Mouse (Mus musculus) frontal cortex, postnatal 10 days (tissue): ENCODE results near the gene Fcgr2b.
"Not testable (repeated sequence)": the region's sequence is repeated elsewhere in the genome, so short reads cannot be mapped to it uniquely, and the experiment has no call there.

Experiments used
- DNase-seq, 2 experiments: peaks; one replicate each; pipeline ENCODE4 v3.0.0; 2022; ENCODE audit warnings: low spot score in 2 of 2, mixed read lengths in 1 of 2

Gene Fcgr2b

DNA sequence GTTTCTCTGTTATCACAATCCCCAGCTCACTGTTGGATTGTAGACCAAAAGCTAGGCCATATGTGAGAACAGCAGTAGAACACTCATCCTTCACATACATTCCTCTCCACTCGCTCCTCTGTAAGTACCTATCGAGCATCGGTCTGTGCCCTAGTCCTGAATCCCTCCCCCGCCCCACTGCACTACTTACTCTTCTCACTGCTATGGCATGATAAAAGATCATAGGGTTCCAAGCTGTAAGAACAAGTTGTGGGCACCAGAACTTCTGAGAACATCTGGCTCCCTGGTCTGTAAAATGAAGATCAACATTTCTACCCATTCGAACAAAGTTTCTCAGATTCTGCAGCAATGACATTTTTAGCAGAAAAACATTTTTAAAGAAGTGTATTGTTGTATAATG is at the start of gene Fcgr2b:
Gene Fcgr2b (minus strand): TSS at position 101 of the 400 bp plus-strand sequence.
- DNase-seq: no peak

DNA sequence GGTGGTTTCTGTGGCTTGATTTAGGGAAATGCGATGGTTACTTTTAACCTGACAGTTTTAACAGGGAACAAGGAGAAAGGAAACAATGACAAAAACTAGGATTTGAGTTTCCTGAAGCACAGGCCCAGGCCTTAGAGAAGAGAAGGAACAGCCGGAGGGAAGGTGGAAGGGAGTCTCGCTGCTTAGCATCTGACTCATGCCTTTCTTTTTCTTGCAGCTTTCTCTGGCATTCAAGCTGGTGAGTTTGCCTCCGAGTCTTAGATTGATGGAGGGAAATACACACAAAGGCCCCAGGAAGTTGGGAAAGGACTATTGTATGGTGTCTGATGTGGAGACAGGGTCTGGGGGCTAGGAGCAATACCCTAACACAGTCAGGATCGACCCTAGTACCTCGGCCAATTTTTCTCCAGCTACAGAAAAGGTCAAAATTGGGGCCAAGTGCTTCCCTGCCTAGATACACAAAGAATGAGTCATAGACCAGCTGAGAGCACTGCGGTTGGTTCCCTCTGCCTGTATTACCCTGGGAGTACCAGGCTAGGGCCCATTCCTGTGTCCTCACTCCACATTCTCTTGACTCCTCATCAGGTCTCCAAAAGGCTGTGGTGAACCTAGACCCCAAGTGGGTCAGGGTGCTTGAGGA is 43.1 kb upstream of the Fcgr2b start:
- no peak for DNase-seq

DNA sequence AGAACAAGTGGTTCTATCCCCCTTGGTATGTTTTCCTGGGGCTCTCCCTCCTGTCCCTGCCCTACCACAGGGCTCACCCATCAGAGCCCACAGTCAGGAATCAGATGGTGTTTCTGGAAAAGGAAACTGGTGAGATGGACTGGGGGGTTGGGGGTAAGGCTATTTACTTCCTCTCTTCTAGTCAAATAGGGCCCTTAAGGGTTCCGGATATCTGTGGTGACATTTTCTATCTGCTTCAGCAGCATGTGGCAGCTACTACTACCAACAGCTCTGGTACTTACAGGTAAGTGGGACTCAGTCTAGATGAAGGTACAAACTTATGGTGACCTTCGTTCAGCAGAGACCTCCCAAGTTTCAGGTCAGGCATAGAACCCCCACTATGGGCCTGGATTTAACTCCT is 42.4 kb upstream of the Fcgr2b start, which contains the start of gene Fcgr4:
Gene Fcgr4 (plus strand): TSS at position 184 of the 400 bp plus-strand sequence.
- no peak for DNase-seq

DNA sequence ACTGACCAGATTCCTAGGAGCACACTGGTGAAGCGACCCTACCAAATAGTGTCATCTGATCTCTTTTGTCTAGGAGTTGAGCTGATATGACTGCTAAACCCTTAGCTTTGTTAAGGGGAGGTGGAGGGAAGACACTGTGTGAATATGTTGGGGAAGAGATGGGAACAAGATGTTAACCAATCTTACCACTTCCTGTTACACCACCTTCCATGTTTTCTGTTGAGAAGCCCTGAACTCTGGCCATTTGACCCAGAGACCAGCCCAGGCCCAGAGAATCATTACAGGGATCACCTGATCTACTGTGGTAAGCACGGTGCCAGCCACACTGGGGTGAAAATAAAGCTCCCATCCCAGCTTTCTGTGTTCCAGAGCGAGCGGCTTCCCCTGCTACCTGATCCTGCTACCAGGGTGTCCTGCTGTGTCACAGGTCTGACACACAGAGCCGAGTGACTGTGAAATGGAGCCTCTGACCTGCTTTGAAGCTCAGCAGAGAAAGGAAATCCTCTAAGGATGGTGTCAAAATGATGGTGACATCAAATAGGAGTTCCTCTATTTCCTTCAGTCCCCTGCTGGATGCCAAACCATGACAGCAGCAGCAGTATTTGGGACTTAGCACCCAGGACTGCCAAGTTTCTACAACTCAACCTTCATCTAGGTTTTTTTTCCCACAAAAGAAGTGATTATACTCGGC is 41.3 kb upstream of the Fcgr2b start:
- DNase-seq: no peak

DNA sequence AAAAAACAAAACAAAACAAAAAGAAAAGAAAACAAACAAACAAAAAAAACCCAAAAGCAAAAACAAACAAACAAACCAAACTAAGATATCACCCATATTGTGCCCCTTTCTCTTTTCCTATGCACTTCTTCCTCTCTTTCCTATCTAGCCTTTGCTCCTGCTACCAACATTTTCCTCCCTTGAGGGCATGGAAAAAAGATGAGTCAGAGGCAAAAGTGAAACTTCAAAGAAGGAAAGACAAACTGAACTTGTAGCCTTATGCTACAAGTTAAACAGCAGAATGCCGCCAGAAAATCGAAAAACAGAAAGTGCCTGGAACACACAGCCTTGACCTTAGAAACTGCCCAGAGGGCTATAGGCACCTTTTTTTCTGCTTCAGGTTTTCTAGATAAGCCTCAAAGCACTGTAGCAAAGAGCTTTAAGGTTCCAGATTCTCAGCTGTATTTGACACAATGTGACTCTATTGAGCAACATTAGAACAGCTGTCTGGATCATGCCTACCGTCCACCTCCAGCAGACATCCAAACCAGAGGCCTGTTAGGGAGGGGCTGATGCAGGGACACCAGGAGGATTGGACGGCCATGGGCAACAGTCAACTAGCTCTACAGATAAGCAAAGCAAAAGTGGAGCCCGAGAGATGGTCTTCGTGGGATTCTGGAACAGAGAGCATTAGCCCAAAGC is 40.5 kb upstream of the Fcgr2b start:
- no peak for DNase-seq

DNA sequence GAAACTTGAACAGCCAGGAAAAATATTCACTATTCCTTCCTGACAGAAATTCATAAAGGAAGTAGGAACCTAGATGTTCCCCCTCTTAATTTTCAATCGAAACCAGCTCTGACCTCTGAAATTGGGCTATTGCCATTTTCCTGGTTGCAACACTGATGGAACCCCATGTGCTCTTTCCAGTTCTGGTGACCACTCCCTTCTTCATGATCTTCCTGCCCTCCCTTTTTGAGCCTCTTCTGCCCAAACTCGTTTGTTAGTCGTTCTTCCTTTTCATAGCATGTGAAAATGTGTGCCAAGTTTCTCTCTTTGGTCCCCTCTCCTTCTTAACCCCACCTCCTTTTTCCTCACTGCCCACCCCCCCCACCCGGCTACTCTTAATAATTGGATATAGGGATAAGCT is 35.4 kb upstream of the Fcgr2b start:
- DNase-seq: no peak

DNA sequence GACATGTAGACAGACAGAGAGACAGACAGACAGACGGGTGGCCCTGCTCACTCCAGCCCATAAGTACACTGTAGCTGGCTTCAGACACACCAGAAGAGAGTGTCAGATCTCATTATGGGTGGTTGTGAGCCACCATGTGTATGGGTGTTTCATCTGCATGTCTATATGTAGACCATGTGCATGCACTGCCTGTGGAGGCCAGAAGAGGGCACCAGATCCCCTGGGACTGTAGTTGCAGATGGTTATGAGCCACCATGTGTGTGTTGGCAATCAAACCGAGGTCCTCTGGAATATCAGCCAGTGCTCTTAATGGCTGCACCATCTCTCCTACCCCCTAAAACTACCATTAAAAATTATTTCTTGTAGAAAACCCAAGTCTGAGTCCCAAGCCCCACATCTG is 30.6 kb upstream of the Fcgr2b start:
- DNase-seq: no peak

DNA sequence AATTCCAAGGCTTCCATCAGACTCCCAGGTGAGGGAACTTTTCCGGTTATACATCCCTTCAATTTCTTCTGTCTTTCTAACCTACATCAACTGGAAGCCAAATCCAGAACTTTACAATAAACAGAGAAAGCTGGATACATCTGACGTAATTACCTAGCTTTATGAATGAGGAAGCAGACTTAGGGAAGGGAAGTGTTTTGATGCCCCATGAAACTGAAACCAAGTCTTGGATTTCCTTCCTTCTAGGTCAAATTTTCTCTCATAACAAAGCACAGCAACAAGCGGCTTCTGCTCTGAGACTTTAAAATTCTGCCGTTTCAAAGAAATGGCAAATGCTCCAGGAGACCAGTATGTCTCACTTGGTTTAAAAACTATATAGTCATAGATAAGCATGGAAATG is 30.0 kb upstream of the Fcgr2b start:
- no peak for DNase-seq

DNA sequence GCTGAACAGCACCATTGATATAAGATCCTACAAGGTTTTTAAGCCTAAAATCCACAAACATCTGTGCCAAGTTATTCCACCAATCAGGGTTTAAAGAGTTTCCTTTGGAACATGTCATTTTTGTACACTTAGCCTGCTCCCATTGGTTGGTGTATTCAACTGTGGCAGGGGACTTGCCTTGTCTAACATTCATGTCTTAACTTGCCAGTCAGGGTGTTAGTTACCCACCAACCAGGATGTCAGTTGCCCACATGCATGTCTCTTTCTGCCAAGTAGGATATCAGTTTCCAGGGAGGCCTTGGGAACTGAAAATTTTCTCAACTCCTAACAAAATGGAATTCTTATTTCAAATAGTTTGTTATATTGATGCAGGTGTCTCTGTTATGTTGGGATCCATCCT is 29.2 kb upstream of the Fcgr2b start:
- DNase-seq: no peak

DNA sequence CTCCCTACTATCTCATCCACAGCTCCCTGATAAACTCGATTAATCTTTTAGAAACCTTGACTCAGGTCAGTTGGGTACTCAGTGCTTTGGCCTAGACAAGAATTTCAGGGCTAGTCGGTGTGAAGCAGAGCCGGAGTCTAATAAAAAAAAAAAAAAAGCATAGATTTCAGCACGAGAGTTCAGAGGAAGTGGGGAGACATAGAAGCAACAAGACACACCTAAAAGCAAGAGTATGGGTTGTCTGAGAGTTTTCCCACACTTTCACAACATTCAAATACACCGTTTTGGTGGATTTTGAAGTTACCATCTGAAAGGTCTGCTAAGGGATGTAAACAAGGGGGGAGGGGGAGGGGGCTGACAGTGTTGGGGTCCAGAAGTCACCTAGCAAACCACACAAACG is 28.7 kb upstream of the Fcgr2b start:
- DNase-seq: no peak

DNA sequence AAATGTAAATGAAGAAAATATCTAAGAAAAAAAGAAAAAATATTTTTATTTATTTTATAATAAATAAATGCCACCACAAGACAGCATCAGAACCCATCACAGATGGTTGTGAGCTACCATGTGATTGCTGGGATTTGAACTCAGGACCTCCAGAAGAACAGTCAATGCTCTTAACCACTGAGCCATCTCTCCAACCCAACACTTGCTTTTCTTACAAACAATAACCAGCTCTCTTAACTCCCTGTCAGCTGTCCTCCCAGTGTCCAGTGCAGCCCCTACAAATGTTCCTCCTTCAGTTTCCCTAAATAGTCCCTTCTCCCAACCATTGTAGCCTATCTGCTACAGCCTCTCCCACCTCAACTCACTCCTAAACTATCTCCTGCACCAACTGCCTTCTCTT is 23.5 kb upstream of the Fcgr2b start:
- no peak for DNase-seq

DNA sequence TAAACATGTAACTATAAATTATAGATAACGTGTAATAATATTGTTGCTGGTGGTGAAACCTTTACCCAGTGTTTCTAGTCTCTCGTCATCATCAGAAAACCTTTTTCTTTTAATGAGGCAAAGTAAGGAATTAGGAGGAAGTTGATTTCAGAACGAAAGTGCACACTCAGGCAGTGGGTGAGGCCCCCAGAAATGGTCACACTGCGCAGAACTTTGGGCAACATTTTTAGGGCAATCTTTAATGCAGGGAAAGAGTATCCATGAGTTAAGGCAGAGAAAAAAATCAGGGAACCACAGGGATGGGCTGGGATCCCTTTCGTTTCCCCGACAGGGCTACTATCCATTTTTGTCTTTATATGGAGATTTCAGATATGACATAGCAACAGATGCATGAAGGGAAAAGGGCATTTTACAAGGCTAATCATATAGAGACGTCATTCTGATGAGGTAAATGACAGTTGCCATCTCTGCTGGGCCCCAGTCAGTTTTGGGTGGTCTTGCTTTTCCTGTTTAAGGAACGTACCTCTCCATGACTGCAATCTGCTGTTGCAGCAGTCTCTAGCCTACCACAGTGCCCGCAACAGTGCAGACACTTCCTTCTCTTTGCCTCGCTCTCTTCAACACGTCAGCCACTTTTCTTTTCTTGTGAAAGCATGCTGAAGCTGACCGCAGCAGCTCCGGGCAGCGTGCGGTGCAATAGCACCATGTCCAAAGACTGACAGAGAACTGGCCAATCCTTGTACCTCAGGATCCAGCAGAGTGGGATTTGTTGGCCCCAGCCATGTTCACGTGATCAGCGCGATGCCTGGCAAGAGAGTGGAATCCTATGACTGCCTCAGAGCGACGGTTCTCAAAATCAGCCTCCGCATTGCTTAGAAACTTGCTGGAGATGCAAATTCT is 21.7 kb upstream of the Fcgr2b start:
- peak; percentile 61 to 66 for DNase-seq

DNA sequence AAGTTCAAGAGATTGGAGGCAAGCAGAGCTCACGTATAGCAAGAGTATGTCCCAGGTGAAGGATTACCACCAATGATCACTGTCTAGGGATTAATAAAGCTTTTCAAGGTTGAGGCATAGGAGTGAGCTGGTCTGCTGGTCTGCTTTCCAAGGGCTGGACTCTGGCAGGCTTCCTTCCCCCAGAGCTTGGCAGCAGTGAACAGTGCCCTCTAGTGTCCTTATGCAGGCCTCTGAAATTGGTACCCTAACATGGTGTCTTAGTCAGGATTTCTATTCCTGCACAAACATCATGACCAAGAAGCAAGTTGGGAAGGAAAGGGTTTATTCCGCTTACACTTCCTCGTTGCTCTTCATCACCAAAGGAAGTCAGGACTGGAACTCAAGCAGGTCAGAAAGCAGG is 20.4 kb upstream of the Fcgr2b start:
- peak in 1 of 2 experiments; percentile 39 for DNase-seq

DNA sequence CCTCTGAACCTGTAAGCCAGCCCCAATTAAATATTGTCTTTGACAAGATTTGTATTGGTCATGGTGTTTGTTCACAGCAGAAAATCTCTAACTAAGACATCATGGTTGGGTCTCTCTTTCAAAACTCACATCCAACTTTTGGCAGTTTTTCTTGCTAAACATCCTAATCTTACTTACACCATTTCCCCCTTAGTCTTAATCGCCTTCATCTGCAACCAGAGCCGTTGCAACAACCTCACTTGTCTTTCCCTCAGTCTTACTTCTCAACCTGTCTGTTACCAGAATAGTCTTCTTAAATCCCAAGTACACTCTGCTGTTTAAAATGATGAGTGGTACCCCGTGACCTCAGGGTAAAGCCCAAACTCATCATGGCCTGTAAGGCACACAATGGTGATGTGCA is 19.7 kb upstream of the Fcgr2b start:
- DNase-seq: no peak

DNA sequence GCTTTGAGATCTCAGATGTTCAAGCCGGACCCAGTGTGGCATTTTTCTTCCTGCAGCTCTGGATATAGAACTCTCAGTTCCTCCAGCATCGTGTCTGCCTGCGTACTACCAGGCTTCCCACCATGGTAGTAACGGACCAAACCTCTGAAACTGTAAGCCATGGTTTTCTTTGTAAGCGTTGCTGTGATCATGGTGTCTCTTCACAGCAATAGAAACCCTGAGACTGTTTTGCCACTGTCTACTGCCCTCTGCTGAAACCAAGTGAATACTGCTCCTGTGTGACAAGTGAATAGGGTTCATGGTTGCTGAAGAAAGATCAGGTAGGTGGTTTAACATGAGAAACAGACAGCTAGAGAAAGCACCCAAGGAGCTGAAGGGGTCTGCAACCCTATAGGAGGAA is 16.2 kb upstream of the Fcgr2b start:
- DNase-seq: peak in 1 of 2 experiments; percentile 20

DNA sequence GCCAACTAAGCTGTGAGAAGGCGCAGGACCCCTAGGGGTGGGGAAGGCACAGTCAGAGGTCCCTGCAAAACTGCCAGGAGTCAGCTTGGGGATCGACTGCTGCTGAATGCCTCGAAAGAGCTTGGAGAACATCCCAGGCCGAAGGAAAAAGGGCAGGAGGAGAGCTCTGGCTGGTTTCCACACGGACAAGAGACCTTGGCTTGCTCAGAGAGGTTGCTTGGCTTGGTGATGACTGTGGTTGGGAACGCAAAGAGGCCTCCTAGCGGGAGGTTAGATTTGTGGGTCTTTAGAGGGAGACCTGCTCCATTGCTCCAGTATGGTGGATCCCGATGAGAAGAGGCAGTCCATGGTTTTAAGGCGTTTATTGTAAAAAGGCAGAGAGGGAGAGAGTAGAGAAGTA is 13.3 kb upstream of the Fcgr2b start:
- DNase-seq: no peak

DNA sequence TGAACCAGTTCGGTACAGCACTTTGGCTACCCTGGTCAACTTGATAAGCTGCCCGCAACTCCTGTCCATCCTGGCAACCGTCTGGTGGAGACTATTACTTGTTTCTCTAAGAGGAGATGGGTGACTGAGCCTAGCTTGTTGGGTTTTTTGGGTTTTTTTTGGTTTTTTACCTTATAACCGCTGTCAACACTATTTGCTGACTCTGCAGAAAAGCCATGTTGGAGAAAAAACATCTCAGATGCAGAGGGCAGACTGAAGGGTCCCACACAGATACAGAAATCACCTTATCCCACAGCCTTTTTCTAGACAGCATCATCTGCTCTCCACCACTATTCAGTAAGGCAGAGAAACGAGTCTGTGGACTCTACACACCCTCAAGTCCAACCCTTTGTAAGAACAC is 9.5 kb upstream of the Fcgr2b start:
- DNase-seq: no peak

DNA sequence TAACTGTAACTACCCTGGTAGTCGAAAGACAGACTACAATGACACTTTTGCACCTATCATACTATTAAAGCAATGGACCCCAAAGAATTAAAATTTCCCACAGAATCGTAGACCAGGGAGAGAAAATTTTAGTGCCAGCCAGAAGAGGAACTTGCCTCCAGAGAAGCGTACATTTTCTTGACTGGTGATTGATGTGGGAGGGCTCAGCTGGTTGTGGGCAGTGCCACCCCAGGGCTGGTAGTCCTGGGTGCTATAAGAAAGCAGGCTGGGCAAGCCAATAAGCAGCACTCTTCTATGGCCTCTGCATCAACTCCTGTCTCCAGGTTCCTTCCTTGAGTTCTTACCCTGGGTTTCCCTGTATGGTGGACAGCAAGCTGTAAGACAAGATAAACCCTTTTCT is 8.7 kb upstream of the Fcgr2b start:
- no peak for DNase-seq

DNA sequence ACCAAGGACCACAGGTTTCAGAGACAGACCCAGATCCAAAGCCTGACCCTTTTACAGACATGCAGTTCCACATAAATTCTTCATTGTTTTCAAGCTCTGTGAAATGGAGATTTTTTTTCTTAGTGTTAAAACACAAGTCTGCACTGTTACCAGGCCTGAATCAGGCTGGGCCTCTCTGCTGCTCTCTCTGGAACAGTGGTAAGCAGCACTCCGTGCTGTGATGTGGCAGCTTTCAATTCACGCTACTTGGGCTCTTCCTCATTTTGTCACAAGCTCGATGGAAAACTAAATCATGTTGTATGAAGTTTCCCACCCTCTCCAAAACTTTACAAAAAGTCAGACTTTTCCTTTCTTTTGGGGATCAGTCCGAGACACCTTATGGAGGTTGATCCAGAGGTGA is 6.7 kb upstream of the Fcgr2b start:
- DNase-seq: no peak

DNA sequence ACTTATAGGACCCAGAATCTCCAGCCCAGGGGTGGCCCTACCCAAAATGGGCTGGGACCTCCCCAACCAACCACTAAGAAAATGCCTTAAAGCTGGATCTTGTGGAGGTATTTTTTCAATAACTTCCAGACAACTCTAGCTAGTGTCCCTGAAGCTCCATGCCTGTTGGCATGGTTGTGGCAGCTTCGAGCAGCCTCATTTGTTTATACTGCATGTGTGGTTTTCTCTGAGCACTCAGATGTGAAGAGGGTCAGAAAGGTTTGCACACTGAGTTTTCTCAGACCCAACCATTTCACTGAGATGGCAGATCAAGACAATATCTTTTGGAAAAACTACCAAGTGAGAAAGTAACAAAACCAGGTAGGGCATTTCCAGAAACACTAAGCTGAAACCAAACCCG is 6.0 kb upstream of the Fcgr2b start:
- DNase-seq: no peak

DNA sequence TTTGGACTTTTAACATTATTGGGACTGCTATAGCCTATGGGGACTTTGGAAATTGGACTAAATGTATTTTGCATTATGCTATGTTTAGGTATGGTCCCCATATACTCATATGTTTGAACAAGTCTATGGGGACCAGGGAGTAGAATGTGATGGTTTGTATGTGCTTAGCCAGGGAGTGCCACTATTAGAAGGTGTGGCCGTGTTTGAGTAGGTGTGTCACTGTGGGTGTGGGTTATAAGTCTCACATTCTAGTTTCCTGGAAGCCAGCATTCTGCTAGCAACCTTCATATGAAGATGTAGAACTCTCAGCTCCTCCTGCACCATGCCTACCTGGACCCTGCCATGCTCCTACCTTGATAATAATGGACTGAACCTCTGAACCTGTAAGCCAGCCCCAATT is 5.3 kb upstream of the Fcgr2b start:
- DNase-seq: not testable (repeated sequence)

DNA sequence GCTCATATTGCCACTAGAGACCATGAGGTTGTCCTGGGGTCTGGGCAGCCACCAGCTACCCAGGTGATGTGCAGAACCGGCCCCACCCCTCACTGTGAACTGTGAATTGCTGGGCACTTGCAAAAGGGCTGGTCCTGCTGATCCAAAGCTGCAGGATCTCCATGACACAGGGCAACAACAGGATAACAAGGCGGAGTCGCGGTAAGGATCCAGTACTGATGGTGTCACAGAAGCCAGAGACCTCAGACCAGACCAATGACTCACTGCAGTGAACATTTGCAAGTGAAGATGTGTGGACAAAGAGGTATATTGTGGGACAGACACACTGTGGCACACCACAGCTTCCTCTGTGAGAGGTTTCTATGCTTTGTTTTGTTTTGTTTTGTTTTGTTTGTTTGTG is 2.3 kb upstream of the Fcgr2b start:
- no peak for DNase-seq
